Mouse (Mus musculus) myocyte (in vitro differentiated cells): ENCODE measurements around the gene Stab2.

ENCODE experiments used
- CEBPB ChIP-seq: IDR thresholded peaks from 2 replicates; pipeline ENCODE4 v1.6.1; 2011; ENCODE audit warnings: mild to moderate bottlenecking, moderate library complexity; ENCODE audit not compliant: poor library complexity, insufficient read depth, severe bottlenecking
- E2F4 ChIP-seq: IDR thresholded peaks from one replicate; pipeline ENCODE4 v1.6.1; 2011; ENCODE audit warnings: mild to moderate bottlenecking, control low read depth, moderate library complexity; ENCODE audit not compliant: insufficient read depth
- MYOD1 ChIP-seq, 3 experiments: IDR thresholded peaks; one replicate each; pipeline ENCODE4 v1.6.1; 2011; ENCODE audit warnings: control low read depth in 2 of 3, low read depth in 2 of 3, mild to moderate bottlenecking in 2 of 3, moderate library complexity in 1 of 3; ENCODE audit not compliant: insufficient read length in 2 of 3, control insufficient read depth in 1 of 3
- POLR2A ChIP-seq: IDR thresholded peaks from one replicate; pipeline ENCODE4 v1.6.1; 2011; ENCODE audit warnings: low read depth, mild to moderate bottlenecking, control low read depth, moderate library complexity; ENCODE audit not compliant: insufficient read length
- POLR2AphosphoS2 ChIP-seq: IDR thresholded peaks from one replicate; pipeline ENCODE4 v1.6.1; 2011; ENCODE audit warnings: low read depth, control low read depth; ENCODE audit not compliant: insufficient read length
- SRF ChIP-seq: IDR thresholded peaks from one replicate; pipeline ENCODE4 v1.6.1; 2011; ENCODE audit warnings: low read depth; ENCODE audit not compliant: control insufficient read depth, insufficient read length
- TCF12 ChIP-seq: IDR thresholded peaks from one replicate; pipeline ENCODE4 v1.6.1; 2011; ENCODE audit warnings: mild to moderate bottlenecking, control low read depth; ENCODE audit not compliant: poor library complexity, insufficient read depth, severe bottlenecking

DNA sequence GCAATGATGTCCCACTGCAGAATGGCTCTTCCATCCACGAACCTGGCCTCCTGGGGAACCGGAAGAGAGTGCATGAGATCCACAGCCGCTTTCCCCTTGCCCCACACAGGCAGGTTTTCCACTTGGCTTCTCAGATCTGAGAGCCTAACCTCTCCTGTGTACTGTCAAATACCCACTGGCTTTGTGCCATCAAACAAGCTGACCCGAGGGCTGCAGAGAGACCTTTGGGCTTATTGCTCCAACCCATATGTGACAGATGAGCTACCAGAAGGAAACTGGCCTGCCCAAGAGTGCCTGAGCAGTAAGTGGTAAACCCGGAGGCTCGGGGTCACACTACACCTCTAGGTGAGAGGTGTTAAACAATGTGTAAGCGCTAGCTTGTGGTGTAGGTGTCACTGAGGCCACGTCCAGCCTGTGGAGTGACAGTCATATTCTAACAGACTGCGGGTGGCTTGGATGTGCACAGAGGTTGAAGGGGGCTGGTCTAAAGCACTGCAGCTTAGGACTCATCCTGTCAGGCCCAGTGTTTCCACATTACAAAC is 160.8 kb downstream of the Stab2 start:
- no peak for TF ChIP-seq E2F4
- no peak for TF ChIP-seq POLR2A
- TF ChIP-seq SRF: no peak
- no peak for TF ChIP-seq TCF12
- no peak for TF ChIP-seq CEBPB
- no peak for TF ChIP-seq MYOD1 (IDR thresholded peaks at IDR 0.05; ENCODE audit: control insufficient read depth in 1 of 3, insufficient read length in 2 of 3, low read depth in 2 of 3)
- no peak for TF ChIP-seq POLR2AphosphoS2
